Mouse (Mus musculus): ENCODE data around the gene Shank1. TPM values are rescaled to one million over a fixed set of nuclear protein-coding genes. Genes with fewer than 3 reads are reported as not detected.
"Not testable (repeated sequence)": the region's sequence is repeated elsewhere in the genome, so short reads cannot be mapped to it uniquely, and the experiment has no call there.

Gene Shank1
- polyA plus RNA-seq, 1 experiment from 2014 or later, result 1.2 TPM

- no peaks in the 10 kb centered on the region for H3K36me3 ChIP-seq (ENCODE audit: control insufficient read depth, insufficient read depth, low read length)
- 30% methylated on average over 11 of the region's 11 CpGs for WGBS
Observed at GRCm38 (mm10) chr7:44274096-44274495, 36.0 kb upstream of the Shank1 start.

GRCm38 (mm10) chr7:44275546-44275945 is 34.5 kb upstream of the Shank1 start:
- WGBS, result 80% methylated on average over 3 of the region's 3 CpGs
- peaks cover 6% of the 10 kb centered on the region; the same call in 1 of the 2 replicates for H3K27me3 ChIP-seq (replicated peaks; ENCODE audit: control insufficient read depth, insufficient read depth, low read length)
- no peak overlapping the region for H3K27ac ChIP-seq (ENCODE audit: low read length)
- H3K9ac ChIP-seq (ENCODE audit: low read depth, low read length), result no peak overlapping the region
- H3K4me3 ChIP-seq (ENCODE audit: low read length), result no peak overlapping the region
- no peaks in the 10 kb centered on the region for H3K9me3 ChIP-seq (ENCODE audit: control insufficient read depth, low read length)
- H3K4me2 ChIP-seq (ENCODE audit: low read depth, low read length), result no peak overlapping the region
- no peak for ATAC-seq
- H3K36me3 ChIP-seq (ENCODE audit: control insufficient read depth, insufficient read depth, low read length), result no peaks in the 10 kb centered on the region
- no peaks in the 10 kb centered on the region for H3K4me1 ChIP-seq (ENCODE audit: control insufficient read depth, insufficient read depth, low read length)

More at GRCm38 (mm10) chr7:44274096-44274495, 36.0 kb upstream of the Shank1 start:
- H3K9me3 ChIP-seq (ENCODE audit: control insufficient read depth, low read length), result no peaks in the 10 kb centered on the region
- no peak overlapping the region for H3K4me3 ChIP-seq (ENCODE audit: low read length)
- H3K4me1 ChIP-seq (ENCODE audit: control insufficient read depth, insufficient read depth, low read length), result no peaks in the 10 kb centered on the region
- H3K9ac ChIP-seq (ENCODE audit: low read depth, low read length), result no peak overlapping the region
- no peak for ATAC-seq
- H3K27me3 ChIP-seq (replicated peaks; ENCODE audit: control insufficient read depth, insufficient read depth, low read length), result peaks cover 6% of the 10 kb centered on the region; the same call in 1 of the 2 replicates
- H3K27ac ChIP-seq (ENCODE audit: low read length), result no peak overlapping the region
- H3K4me2 ChIP-seq (ENCODE audit: low read depth, low read length), result no peak overlapping the region

GRCm38 (mm10) chr7:44276461-44277249 is 33.4 kb upstream of the Shank1 start:
- Histone ChIP-seq H3K4me1 (ENCODE audit: control insufficient read depth, insufficient read depth, low read length) (no peaks in the 10 kb centered on the region), H3K9ac (ENCODE audit: low read depth, low read length) (no peak overlapping the region), H3K36me3 (ENCODE audit: control insufficient read depth, insufficient read depth, low read length) (no peaks in the 10 kb centered on the region), H3K27ac (ENCODE audit: low read length) (no peak overlapping the region), H3K4me3 (ENCODE audit: low read length) (no peak overlapping the region), H3K9me3 (ENCODE audit: control insufficient read depth, low read length) (no peaks in the 10 kb centered on the region), H3K27me3 (replicated peaks; ENCODE audit: control insufficient read depth, insufficient read depth, low read length) (peaks cover 6% of the 10 kb centered on the region; the same call in 1 of the 2 replicates), H3K4me2 (ENCODE audit: low read depth, low read length) (no peak overlapping the region)
- 71% methylated on average over 10 of the region's 10 CpGs for WGBS
- no peak for ATAC-seq

DNA sequence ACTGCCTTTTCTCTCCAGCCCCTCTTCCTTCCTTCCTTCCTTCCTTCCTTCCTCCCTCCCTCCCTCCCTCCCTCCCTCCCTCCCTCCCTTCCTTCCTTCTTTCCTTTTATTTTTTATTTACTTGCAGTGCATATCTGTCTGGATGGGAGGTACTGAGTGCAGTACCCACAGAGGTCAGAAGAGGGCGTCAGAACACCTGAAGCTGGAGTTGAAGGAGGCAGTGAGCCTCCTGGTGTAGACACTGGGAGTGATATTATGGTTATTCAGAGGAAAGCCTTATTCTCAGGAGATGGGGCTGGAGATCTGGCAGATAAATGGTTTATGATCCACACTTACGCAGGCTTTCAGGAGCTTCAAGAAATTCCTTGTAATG is 32.8 kb upstream of the Shank1 start:
- no peaks in the 10 kb centered on the region for H3K4me1 ChIP-seq (ENCODE audit: control insufficient read depth, insufficient read depth, low read length)
- no peak overlapping the region for H3K4me2 ChIP-seq (ENCODE audit: low read depth, low read length)
- 36% methylated on average over 2 of the region's 2 CpGs for WGBS
- H3K36me3 ChIP-seq (ENCODE audit: control insufficient read depth, insufficient read depth, low read length), result no peaks in the 10 kb centered on the region
- H3K4me3 ChIP-seq (ENCODE audit: low read length), result no peak overlapping the region
- no peak for ATAC-seq
- peaks cover 6% of the 10 kb centered on the region; the same call in 1 of the 2 replicates for H3K27me3 ChIP-seq (replicated peaks; ENCODE audit: control insufficient read depth, insufficient read depth, low read length)
- H3K9ac ChIP-seq (ENCODE audit: low read depth, low read length), result no peak overlapping the region
- H3K9me3 ChIP-seq (ENCODE audit: control insufficient read depth, low read length), result no peaks in the 10 kb centered on the region
- H3K27ac ChIP-seq (ENCODE audit: low read length), result no peak overlapping the region

DNA sequence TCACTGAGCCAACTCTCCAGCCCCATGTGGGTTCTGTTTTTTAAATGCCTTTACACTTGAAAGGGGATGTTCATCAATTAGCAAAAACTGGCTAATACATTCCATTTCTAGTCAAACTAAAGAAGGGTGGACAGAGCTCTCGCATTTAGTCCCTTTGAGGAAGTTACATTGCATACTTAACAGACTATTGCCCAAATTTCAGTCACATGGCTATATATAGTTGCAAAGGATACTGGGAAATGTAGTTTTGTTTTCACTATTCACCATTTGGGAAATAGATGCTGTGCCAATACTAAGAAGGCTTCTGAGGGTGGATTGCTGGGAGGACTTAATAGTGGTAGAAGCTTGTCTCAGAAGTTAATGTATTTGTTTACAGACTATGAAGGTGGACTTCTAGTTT is 29.1 kb upstream of the Shank1 start:
- no peaks in the 10 kb centered on the region for H3K36me3 ChIP-seq (ENCODE audit: control insufficient read depth, insufficient read depth, low read length)
- no peak overlapping the region for H3K4me3 ChIP-seq (ENCODE audit: low read length)
- H3K4me1 ChIP-seq (ENCODE audit: control insufficient read depth, insufficient read depth, low read length), result no peaks in the 10 kb centered on the region
- no peak overlapping the region for H3K9ac ChIP-seq (ENCODE audit: low read depth, low read length)
- no peaks in the 10 kb centered on the region for H3K27me3 ChIP-seq (replicated peaks; ENCODE audit: control insufficient read depth, insufficient read depth, low read length)
- H3K27ac ChIP-seq (ENCODE audit: low read length), result no peak overlapping the region
- no peaks in the 10 kb centered on the region for H3K9me3 ChIP-seq (ENCODE audit: control insufficient read depth, low read length)
- H3K4me2 ChIP-seq (ENCODE audit: low read depth, low read length), result no peak overlapping the region
- no peak for ATAC-seq
- WGBS, result 66% methylated on average over 1 of the region's 1 CpGs

- H3K4me2 ChIP-seq (ENCODE audit: low read depth, low read length), result no peak overlapping the region
- H3K4me3 ChIP-seq (ENCODE audit: low read length), result no peak overlapping the region
- H3K27me3 ChIP-seq (replicated peaks; ENCODE audit: control insufficient read depth, insufficient read depth, low read length), result no peaks in the 10 kb centered on the region
- no peak overlapping the region for H3K27ac ChIP-seq (ENCODE audit: low read length)
- no peak for ATAC-seq
- WGBS, result 77% methylated on average over 7 of the region's 7 CpGs
- H3K4me1 ChIP-seq (ENCODE audit: control insufficient read depth, insufficient read depth, low read length), result no peaks in the 10 kb centered on the region
- no peak overlapping the region for H3K9ac ChIP-seq (ENCODE audit: low read depth, low read length)
- H3K9me3 ChIP-seq (ENCODE audit: control insufficient read depth, low read length), result no peaks in the 10 kb centered on the region
- no peaks in the 10 kb centered on the region for H3K36me3 ChIP-seq (ENCODE audit: control insufficient read depth, insufficient read depth, low read length)
Observed at GRCm38 (mm10) chr7:44281586-44281985, 28.5 kb upstream of the Shank1 start.

- H3K4me1 ChIP-seq (ENCODE audit: control insufficient read depth, insufficient read depth, low read length), result no peaks in the 10 kb centered on the region
- no peak overlapping the region for H3K27ac ChIP-seq (ENCODE audit: low read length)
- no peaks in the 10 kb centered on the region for H3K9me3 ChIP-seq (ENCODE audit: control insufficient read depth, low read length)
- 49% methylated on average over 7 of the region's 7 CpGs for WGBS
- ATAC-seq, result no peak
- H3K27me3 ChIP-seq (replicated peaks; ENCODE audit: control insufficient read depth, insufficient read depth, low read length), result no peaks in the 10 kb centered on the region
- no peak overlapping the region for H3K9ac ChIP-seq (ENCODE audit: low read depth, low read length)
- H3K36me3 ChIP-seq (ENCODE audit: control insufficient read depth, insufficient read depth, low read length), result no peaks in the 10 kb centered on the region
- H3K4me3 ChIP-seq (ENCODE audit: low read length), result no peak overlapping the region
- no peak overlapping the region for H3K4me2 ChIP-seq (ENCODE audit: low read depth, low read length)
Observed at GRCm38 (mm10) chr7:44287760-44288159, 22.3 kb upstream of the Shank1 start.

- Histone ChIP-seq H3K9me3 (ENCODE audit: control insufficient read depth, low read length) (no peaks in the 10 kb centered on the region), H3K9ac (ENCODE audit: low read depth, low read length) (no peak overlapping the region), H3K4me1 (ENCODE audit: control insufficient read depth, insufficient read depth, low read length) (no peaks in the 10 kb centered on the region), H3K36me3 (ENCODE audit: control insufficient read depth, insufficient read depth, low read length) (no peaks in the 10 kb centered on the region), H3K4me2 (ENCODE audit: low read depth, low read length) (no peak overlapping the region), H3K27me3 (replicated peaks; ENCODE audit: control insufficient read depth, insufficient read depth, low read length) (no peaks in the 10 kb centered on the region), H3K4me3 (ENCODE audit: low read length) (no peak overlapping the region), H3K27ac (ENCODE audit: low read length) (no peak overlapping the region)
- no peak for ATAC-seq
- 82% methylated on average over 4 of the region's 4 CpGs for WGBS
Observed at GRCm38 (mm10) chr7:44290986-44291385, 19.1 kb upstream of the Shank1 start.

GRCm38 (mm10) chr7:44291418-44291817 is 18.6 kb upstream of the Shank1 start:
- Histone ChIP-seq H3K4me3 (ENCODE audit: low read length) (no peak overlapping the region), H3K4me1 (ENCODE audit: control insufficient read depth, insufficient read depth, low read length) (no peaks in the 10 kb centered on the region), H3K4me2 (ENCODE audit: low read depth, low read length) (no peak overlapping the region), H3K36me3 (ENCODE audit: control insufficient read depth, insufficient read depth, low read length) (no peaks in the 10 kb centered on the region), H3K27me3 (replicated peaks; ENCODE audit: control insufficient read depth, insufficient read depth, low read length) (no peaks in the 10 kb centered on the region), H3K27ac (ENCODE audit: low read length) (no peak overlapping the region), H3K9ac (ENCODE audit: low read depth, low read length) (no peak overlapping the region), H3K9me3 (ENCODE audit: control insufficient read depth, low read length) (no peaks in the 10 kb centered on the region)
- WGBS, result 50% methylated on average over 4 of the region's 4 CpGs
- ATAC-seq, result no peak

DNA sequence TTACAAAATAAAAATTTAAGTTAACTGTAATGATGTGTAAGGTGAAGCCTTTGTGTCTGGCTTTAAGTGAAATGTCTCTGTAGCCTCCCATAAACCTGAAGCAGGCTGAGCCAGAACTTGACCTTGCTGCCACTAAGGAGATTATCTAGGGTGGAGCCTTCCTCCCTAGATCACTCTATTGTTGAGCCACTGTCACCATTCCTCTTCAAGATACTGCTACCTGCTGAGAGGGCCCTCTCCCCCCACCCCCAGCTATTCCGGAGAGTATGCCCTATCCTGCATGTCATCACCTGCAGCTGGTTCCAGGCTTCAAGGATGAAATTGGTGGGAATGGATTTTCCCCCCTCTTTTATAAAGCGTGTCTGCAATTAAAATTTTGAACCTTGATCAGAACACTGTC is 12.6 kb upstream of the Shank1 start:
- not testable (repeated sequence) for ATAC-seq; H3K4me3 ChIP-seq (ENCODE audit: low read length); H3K36me3 ChIP-seq (ENCODE audit: control insufficient read depth, insufficient read depth, low read length); H3K9me3 ChIP-seq (ENCODE audit: control insufficient read depth, low read length); H3K4me1 ChIP-seq (ENCODE audit: control insufficient read depth, insufficient read depth, low read length); H3K27me3 ChIP-seq (replicated peaks; ENCODE audit: control insufficient read depth, insufficient read depth, low read length); H3K4me2 ChIP-seq (ENCODE audit: low read depth, low read length); H3K9ac ChIP-seq (ENCODE audit: low read depth, low read length); H3K27ac ChIP-seq (ENCODE audit: low read length)
- 92% methylated on average over 2 of the region's 2 CpGs for WGBS
